Mouse (Mus musculus): Measurements from ENCODE around the gene Wfikkn1.

- TF ChIP-seq CTCF (IDR thresholded peaks at IDR 0.05; ENCODE audit: extremely low read depth, insufficient read depth, insufficient read length, insufficient replicate concordance), result no peak
- TF ChIP-seq POLR2A (IDR thresholded peaks at IDR 0.05; ENCODE audit: low read depth, low read length), result no peak
These were observed 17.0 kb downstream of the Wfikkn1 start for GRCm38 (mm10) chr17:25863681-25864080.

All from spleen, adult 2 months (tissue).